Mouse (Mus musculus) limb, embryonic 10.5 days (tissue): ENCODE measurements at regions not wholly inside any gene's neighbourhood (a gene's known extent, or its start where the extent isn't known, plus 50 kb on each side); places are given as distances from the start of the nearest gene placed in this dataset.
A peak's percentile ranks its signal among the peaks of the same experiment; 100 is the strongest.
"Not testable (repeated sequence)": the region's sequence is repeated elsewhere in the genome, so short reads cannot be mapped to it uniquely, and the experiment has no call there.

ENCODE experiments used
- DNase-seq: peaks from one replicate; pipeline ENCODE4 v3.0.0-alpha.2; 2017; ENCODE audit warnings: low spot score
- H3K27ac ChIP-seq: fragments of 300-500 bp; sonication (generic); 2 replicates; pipeline ENCODE4 v1.5.1; 2016; ENCODE audit warnings: mild to moderate bottlenecking
- H3K27me3 ChIP-seq: fragments of 300-500 bp; sonication (generic); 2 replicates; pipeline ENCODE4 v1.6.1; 2016; ENCODE audit warnings: low read depth, mild to moderate bottlenecking; ENCODE audit not compliant: poor library complexity, severe bottlenecking
- H3K36me3 ChIP-seq: fragments of 300-500 bp; sonication (generic); 2 replicates; pipeline ENCODE4 v1.6.1; 2016; ENCODE audit warnings: mild to moderate bottlenecking, moderate library complexity
- H3K4me1 ChIP-seq: fragments of 300-500 bp; sonication (generic); 2 replicates; pipeline ENCODE4 v1.6.1; 2016
- H3K4me3 ChIP-seq: fragments of 300-500 bp; sonication (generic); 2 replicates; pipeline ENCODE4 v1.5.1; 2016; ENCODE audit warnings: mild to moderate bottlenecking, moderate library complexity
- H3K9me3 ChIP-seq: fragments of 300-500 bp; sonication (generic); replicated peaks from 2 replicates; pipeline ENCODE4 v1.6.1; 2016; ENCODE audit warnings: mild to moderate bottlenecking
- WGBS: fragments of 180-500 bp; shearing (Covaris S2); methylation state at CpG from one replicate; pipeline ENCODE4 v1.1.7; 2016; 5-methylcytosine and 5-hydroxymethylcytosine counted together

DNA sequence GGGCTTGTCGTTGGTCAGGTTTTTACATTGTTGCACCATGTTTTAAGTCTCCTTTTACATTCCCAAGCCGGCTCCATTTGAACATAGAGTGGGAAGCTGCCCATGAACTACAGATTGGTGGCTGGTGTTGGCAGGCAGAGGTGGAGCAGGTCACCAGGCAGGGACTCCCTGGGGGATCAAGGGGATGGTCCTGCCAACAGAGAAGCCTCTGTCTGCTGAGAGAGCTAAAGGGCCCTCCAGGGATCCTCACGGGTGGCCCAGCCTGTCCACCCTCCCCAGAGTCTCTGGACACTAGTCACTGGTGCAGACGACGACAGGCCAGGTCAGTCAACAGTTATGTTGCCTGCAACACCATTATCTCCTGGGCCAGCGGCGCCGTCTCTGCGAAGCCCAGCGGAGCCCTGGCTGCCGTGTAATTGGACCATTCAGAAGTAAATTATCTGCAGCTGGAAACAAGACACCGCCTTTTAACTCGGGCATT is 155.4 kb downstream of the Kif26a start:
- peak overlapping the region; percentile 33 for H3K4me3 ChIP-seq
- 11% methylated on average over 13 of the region's 13 CpGs for WGBS

DNA sequence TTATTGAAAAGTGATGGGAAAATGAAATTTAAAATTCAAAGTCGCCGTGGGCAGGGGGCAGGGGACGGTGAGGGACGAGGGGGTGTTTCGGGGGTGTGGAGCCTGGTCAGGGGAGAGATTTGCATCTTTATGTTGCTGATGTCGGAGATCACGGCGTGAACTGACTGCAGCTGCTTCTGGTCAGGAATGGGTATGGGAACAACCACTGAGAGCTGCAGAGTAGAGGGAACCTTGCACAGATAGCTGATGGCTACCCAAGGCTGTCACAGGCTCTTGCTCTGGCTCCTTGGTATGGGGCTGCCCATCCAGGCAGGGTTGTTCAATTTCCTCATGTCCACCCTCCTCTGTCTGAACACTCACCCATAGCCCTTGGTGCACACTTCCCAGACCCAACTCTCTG is 155.9 kb downstream of the Kif26a start:
- Histone ChIP-seq H3K36me3 (no peaks in the 10 kb centered on the region), H3K9me3 (no peaks in the 10 kb centered on the region), H3K4me3 (peak overlapping the region; percentile 33), H3K27ac (0 out of 2 replicates have a peak overlapping the region, but pooled peaks have one; percentile 44), H3K4me1 (peaks cover 53% of the 10 kb centered on the region), H3K27me3 (peaks cover 64% of the 10 kb centered on the region)
- 15% methylated on average over 8 of the region's 8 CpGs for WGBS
- DNase-seq = peak; percentile 56

More for the DNA sequence above, 155.4 kb downstream of the Kif26a start:
- DNase-seq = peak; percentile 53
- peaks cover 55% of the 10 kb centered on the region for H3K4me1 ChIP-seq
- no peaks in the 10 kb centered on the region for H3K9me3 ChIP-seq
- no peaks in the 10 kb centered on the region for H3K36me3 ChIP-seq
- peaks cover 64% of the 10 kb centered on the region for H3K27me3 ChIP-seq
- H3K27ac ChIP-seq = peak overlapping the region; percentile 39; the same call in 1 of the 2 replicates

DNA sequence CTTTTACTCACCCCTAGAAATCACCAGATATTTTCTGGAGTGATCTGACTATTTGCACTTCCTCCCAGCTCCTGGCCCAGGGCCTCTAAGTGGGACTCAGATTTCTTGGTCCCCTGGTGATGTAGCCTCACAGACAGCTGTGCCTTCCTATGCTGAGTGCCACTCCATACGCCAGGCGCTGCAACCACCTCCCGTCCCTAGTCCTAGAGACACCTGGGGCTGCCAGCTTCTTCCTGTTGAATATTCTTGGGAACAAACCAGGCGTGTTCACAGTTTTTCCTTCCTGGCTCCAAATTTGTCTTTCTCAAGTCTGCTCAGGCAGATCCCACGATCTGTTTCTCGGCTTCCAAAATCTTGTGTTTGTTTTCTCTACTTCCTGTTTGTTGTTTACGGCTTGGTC is 160.2 kb downstream of the Kif26a start:
- Histone ChIP-seq H3K9me3 (no peaks in the 10 kb centered on the region), H3K27me3 (peaks cover 30% of the 10 kb centered on the region), H3K4me3 (no peak overlapping the region), H3K4me1 (peaks cover 37% of the 10 kb centered on the region), H3K27ac (no peak overlapping the region), H3K36me3 (no peaks in the 10 kb centered on the region)
- 64% methylated on average over 7 of the region's 7 CpGs for WGBS
- no peak for DNase-seq

DNA sequence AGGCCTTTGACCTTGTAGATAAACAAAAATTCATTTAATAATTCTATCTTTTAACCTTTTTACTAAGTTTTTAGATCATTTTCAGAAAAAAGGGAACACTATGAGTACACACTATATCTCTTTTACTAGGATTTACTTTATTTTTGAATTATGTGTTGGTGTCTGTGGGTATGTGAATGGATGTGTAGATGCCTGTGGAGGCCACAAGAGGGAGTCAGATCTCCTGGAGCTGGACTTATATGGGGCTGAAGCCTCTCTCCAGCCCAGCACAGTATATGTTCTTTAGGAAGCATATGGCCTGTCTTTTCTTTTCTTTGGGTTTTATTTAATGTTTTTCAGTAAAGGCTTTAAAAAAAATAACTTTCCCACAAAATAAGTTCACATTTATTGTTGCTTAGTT is 162.0 kb downstream of the Kif26a start:
- no peak overlapping the region for H3K4me3 ChIP-seq
- no peaks in the 10 kb centered on the region for H3K9me3 ChIP-seq
- H3K27ac ChIP-seq = no peak overlapping the region
- H3K27me3 ChIP-seq = peaks cover 15% of the 10 kb centered on the region
- DNase-seq = no peak
- H3K36me3 ChIP-seq = no peaks in the 10 kb centered on the region
- H3K4me1 ChIP-seq = peaks cover 28% of the 10 kb centered on the region

DNA sequence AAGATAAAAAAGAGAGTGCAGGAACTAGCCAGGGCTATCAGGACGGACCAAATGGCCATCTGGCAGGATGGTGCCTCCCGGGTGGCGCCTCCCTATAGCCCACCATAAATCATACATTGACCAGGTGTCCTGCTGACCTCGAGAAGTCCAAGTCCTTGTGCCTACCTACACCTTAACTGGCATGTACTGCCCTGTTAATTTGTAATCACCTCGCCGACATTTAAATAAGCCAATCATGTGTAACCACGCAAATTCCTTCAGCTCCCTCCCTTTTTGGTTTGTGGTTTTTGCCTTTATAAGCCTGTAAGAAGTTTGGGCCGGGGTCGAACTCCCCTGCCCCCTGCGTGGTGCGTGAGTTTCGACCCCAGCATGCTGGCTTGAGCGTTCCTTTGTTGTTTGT is 163.1 kb downstream of the Kif26a start:
- H3K27me3 ChIP-seq, H3K27ac ChIP-seq, H3K9me3 ChIP-seq, DNase-seq, H3K36me3 ChIP-seq, H3K4me3 ChIP-seq: not testable (repeated sequence)
- H3K4me1 ChIP-seq = peaks cover 28% of the 10 kb centered on the region
- 74% methylated on average over 13 of the region's 13 CpGs for WGBS

DNA sequence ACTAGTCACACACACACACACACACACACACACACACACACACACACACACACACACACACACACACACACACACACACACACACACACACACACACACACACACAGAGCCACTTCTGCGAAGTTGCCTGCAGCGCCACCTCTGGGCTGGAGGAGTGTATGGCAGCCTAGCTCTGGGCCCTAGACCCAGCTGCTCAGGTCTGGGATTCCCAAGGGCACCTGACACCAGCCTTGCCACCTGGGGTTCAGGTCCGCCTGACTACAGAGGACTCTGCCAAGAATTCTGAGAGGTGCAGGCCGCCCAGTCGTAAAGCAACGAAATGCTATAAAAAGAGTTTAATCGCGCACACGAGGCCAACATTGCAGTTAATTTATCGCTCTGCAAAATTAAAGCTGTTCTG is 163.8 kb downstream of the Kif26a start:
- no peak for DNase-seq
- Histone ChIP-seq H3K27me3 (peaks cover 5% of the 10 kb centered on the region; the same call in 1 of the 2 replicates), H3K27ac (no peak overlapping the region), H3K9me3 (no peaks in the 10 kb centered on the region), H3K36me3 (no peaks in the 10 kb centered on the region), H3K4me1 (peaks cover 28% of the 10 kb centered on the region), H3K4me3 (no peak overlapping the region)
- 83% methylated on average over 10 of the region's 10 CpGs for WGBS

DNA sequence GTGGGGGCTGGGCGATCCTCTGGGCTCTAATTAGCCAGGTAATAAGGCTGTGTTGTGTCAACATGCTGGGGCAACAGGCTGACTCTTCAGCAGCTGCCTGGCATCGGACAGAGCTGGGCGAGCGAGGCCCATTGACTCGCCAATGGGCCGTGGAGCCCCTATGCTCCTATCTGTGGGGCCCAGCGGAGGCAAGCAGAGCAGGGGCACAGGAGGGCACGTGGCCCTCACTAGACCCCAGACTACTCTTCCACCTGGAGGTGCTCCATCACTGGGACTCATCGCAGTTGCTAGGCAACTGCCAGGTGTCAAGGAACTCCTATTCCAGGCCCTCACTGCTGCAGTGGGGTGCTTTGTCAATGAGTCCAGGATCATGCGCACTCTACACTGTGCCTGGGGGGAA is 164.7 kb downstream of the Kif26a start:
- H3K27ac ChIP-seq = peak overlapping the region; percentile 47
- no peak overlapping the region for H3K4me3 ChIP-seq
- H3K9me3 ChIP-seq = no peaks in the 10 kb centered on the region
- no peak for DNase-seq
- H3K4me1 ChIP-seq = peaks cover 28% of the 10 kb centered on the region
- H3K27me3 ChIP-seq = no peaks in the 10 kb centered on the region
- 71% methylated on average over 10 of the region's 10 CpGs for WGBS
- H3K36me3 ChIP-seq = no peaks in the 10 kb centered on the region

DNA sequence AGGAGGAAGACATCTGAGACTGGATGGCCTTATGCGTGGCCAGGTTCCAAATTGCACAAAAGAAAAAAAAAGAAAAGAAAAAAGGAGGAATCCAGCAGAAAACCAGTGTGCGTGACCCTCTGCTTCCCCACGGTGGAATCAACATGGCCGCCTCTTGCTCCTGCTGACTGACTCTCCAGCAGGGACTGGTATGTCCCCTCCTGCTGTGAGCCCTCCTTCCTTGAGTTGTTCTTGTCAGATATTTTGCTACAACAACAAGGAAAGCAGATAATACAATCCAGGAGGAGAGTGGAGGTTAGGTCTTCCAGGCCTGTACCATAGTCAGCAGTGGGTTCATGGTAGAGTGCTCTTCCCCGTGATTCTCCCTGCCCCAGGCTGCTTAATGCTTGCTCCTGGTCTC is 168.8 kb downstream of the Kif26a start:
- no peaks in the 10 kb centered on the region for H3K9me3 ChIP-seq
- 95% methylated on average over 5 of the region's 5 CpGs for WGBS
- no peak for DNase-seq
- no peaks in the 10 kb centered on the region for H3K36me3 ChIP-seq
- H3K27me3 ChIP-seq = peaks cover 19% of the 10 kb centered on the region; the same call in 1 of the 2 replicates
- H3K27ac ChIP-seq = no peak overlapping the region
- peaks cover 19% of the 10 kb centered on the region for H3K4me1 ChIP-seq
- no peak overlapping the region for H3K4me3 ChIP-seq

DNA sequence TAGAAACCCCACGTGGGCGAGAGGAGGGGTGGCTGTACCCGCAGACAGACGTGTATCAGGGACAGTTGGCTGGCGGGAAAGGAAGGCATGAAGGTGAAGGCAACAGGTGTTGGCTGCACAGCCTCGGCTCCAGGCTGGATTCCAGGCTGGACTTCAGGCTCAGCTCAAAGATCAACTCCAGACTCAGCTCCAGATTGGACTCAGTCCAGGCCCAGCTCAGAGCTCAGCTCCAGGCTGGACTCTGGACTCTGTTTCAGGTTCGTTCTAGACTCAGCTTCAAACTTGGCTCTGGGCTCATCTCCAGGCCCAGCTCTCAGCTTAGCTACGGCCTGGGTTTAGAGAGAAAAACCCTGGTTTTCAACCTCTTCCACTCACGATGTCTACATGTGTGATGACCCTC is 171.2 kb downstream of the Kif26a start:
- WGBS = 94% methylated on average over 9 of the region's 9 CpGs
- H3K36me3 ChIP-seq = no peaks in the 10 kb centered on the region
- peaks cover 20% of the 10 kb centered on the region; the same call in 1 of the 2 replicates for H3K27me3 ChIP-seq
- peaks cover 4% of the 10 kb centered on the region; the same call in 1 of the 2 replicates for H3K4me1 ChIP-seq
- H3K9me3 ChIP-seq = no peaks in the 10 kb centered on the region
- no peak overlapping the region for H3K27ac ChIP-seq
- no peak overlapping the region for H3K4me3 ChIP-seq
- DNase-seq = no peak

DNA sequence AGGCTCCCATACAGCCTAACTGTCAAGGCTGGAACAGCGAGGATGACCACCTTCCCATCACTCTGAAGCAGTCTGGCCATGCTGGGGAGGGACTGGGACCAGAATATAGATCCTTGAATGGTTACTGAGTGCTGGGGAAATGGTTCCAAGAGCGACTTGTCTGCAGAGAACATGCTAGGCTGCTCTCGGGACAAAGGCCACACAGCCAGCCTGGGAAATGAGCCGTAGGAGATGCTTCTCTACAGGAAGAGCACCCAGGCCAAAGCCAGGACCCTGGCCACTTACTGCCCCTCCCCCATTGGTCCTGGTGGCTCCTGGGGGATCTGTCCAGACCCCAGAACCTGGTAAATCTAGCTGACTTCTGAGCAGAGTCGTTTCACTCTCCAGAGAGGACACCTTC is 170.8 kb upstream of the A530016L24Rik start:
- Histone ChIP-seq H3K36me3 (no peaks in the 10 kb centered on the region), H3K4me3 (no peak overlapping the region), H3K27ac (peak overlapping the region; percentile 5; the same call in 1 of the 2 replicates), H3K4me1 (peaks cover 5% of the 10 kb centered on the region), H3K9me3 (no peaks in the 10 kb centered on the region), H3K27me3 (peaks cover 20% of the 10 kb centered on the region; the same call in 1 of the 2 replicates)
- DNase-seq = no peak
- 79% methylated on average over 5 of the region's 5 CpGs for WGBS

DNA sequence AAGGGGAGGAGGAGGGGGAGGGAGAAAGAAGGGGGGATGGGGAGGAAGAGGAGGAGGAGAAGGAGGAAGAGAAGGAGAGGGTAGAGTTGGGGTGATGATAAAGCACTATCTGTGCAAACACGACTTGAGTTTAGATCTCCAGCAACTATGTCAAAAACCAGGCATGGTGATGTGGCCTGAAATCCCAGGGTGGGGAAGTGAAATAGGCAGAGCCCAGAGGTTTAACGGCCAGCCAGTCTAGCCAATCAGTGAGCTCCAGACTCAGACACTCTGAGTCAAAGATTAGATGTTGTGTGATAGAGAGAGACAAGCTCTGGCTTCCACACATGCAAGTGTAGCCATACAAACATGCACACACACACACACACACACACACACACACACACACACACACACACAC is 167.1 kb upstream of the A530016L24Rik start:
- no peak for DNase-seq
- Histone ChIP-seq H3K27me3 (peaks cover 46% of the 10 kb centered on the region; the same call in 1 of the 2 replicates), H3K9me3 (no peaks in the 10 kb centered on the region), H3K36me3 (no peaks in the 10 kb centered on the region), H3K27ac (no peak overlapping the region), H3K4me3 (no peak overlapping the region), H3K4me1 (peaks cover 30% of the 10 kb centered on the region)
- 74% methylated on average over 2 of the region's 2 CpGs for WGBS

DNA sequence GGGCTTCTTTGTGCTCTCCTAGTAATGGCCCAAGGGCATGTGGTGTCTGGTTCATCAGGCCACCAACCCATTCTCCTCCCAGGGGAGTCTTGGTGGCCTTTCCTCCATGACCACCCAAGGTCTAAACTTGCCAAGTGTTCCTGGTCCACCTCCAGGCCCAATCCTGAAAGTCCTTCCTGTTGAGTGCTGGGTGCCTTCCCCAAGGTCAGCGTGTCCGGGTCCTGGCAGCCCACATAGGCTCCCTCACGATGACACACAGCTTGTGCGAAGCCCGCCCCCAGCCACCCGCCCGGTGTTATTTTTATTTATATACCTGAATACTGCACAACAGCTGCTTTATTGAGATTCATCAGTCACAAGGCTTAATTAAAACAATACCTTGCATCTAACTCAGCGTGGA is 161.8 kb upstream of the A530016L24Rik start:
- H3K27me3 ChIP-seq = peaks cover 41% of the 10 kb centered on the region
- no peaks in the 10 kb centered on the region for H3K36me3 ChIP-seq
- WGBS = 87% methylated on average over 8 of the region's 8 CpGs
- no peak overlapping the region for H3K27ac ChIP-seq
- DNase-seq = no peak
- H3K4me1 ChIP-seq = peaks cover 77% of the 10 kb centered on the region
- H3K4me3 ChIP-seq = no peak overlapping the region
- H3K9me3 ChIP-seq = no peaks in the 10 kb centered on the region

DNA sequence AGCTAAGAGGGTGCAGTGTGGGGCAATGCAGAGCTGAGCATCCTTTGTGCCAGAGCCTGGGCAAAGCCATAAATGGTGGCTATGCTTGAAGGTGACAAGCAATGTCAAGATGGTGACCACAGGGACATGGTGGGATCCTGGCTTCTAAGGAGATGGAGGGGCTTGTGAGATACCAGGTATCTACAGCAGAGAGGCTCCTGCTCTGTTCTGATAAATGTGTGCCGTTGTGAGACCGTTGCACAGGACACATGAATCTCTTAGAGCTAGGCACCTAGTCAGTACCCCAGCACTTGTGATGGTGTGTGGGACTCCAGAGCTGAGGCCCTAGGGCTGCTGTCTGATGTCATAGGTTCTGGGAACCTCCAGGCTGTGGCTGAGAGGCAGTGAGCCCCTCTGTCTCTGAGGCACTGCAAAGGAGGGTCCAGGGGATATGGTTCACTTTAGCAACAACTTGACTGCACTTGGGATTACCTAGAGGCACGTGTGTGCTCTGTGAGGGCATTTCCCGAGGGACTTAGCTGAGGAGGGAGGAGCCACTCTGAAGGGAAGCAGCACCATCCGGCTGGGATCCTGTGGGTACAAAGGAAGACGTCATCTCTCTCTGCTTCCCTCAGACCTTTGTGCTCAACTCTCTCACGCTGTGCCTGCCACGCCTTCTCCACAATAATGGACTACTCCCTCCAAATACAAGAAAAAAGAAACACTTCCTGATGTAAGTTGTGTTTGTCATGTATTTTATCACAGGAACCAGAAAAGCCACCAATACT is 160.3 kb upstream of the A530016L24Rik start:
- 0 out of 2 replicates have a peak overlapping the region, but pooled peaks have one; percentile 21 for H3K27ac ChIP-seq
- WGBS = 47% methylated on average over 8 of the region's 8 CpGs
- peaks cover 87% of the 10 kb centered on the region for H3K4me1 ChIP-seq

More for the DNA sequence above, 160.3 kb upstream of the A530016L24Rik start:
- no peaks in the 10 kb centered on the region for H3K9me3 ChIP-seq
- H3K36me3 ChIP-seq = no peaks in the 10 kb centered on the region
- H3K4me3 ChIP-seq = no peak overlapping the region
- H3K27me3 ChIP-seq = peaks cover 38% of the 10 kb centered on the region
- DNase-seq = no peak
